ENCODE assay signal across 1 mouse cellular context in the genomic region with DNA sequence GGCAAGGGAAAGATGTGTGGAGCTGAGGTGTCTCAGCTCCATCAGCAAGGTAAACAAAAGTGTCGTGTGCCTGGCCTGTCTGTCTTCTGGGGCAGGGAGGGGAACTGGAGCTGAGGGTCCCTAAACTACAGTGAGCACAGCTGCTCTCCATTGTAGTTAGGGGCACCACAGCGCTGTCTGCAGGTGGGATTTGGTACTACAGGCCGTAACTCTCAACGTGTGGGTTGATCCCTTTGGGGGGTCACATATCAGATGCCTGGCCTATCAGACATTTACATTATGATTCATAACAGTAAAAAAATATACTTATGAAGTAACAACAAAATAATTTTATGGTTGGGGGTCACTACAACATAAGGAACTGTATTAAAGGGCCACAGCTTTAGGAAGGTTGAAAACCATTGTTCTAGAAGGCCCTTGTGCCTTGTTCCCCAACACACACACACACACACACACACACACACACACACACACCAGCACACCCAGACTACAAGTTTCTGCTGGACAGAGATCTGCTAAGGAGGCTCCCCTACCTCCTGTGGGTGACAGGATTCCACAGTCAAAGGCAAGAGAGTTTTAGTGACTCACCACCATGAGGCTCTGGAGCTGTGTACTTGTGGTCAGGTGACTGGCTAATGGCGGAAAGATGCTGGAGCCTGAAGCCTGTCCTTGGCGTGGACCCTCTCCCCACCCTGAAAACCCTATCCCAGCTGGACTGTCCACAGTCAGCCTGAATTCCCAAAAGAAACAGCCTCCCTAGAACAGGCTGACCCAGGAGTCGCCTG.
TF ChIP-seq lines count a peak whose summit lies in the region.

No protein-coding gene starts in this region.

TF ChIP-seq in myocyte, 11 proteins besides CTCF, POLR2A, EP300 and RAD21 (continued from another document):
- TF ChIP-seq MYOG (IDR thresholded peaks at IDR 0.05; ENCODE audit: control insufficient read depth in 1 of 3, insufficient read depth in 1 of 3, insufficient read length in 2 of 3, low read depth in 2 of 3) (no peak), E2F4 (IDR thresholded peaks at IDR 0.05; ENCODE audit: insufficient read depth) (no peak)
